Mouse (Mus musculus): Measurements from ENCODE around the gene Ghsr. TPM values are rescaled to one million over a fixed set of nuclear protein-coding genes. Genes with fewer than 3 reads are reported as not detected.

Ghsr gene
- under 1 TPM; 0.20 to 0.27 TPM for total RNA-seq (2021)
- long read RNA-seq, experiment 1, result 0 reads
- long read RNA-seq, experiment 2, partial matches to known transcripts, result 0 of 1 reads
- long read RNA-seq, experiment 2, other reads (novel, unspliced or antisense), result 1 of 1 reads

DNA sequence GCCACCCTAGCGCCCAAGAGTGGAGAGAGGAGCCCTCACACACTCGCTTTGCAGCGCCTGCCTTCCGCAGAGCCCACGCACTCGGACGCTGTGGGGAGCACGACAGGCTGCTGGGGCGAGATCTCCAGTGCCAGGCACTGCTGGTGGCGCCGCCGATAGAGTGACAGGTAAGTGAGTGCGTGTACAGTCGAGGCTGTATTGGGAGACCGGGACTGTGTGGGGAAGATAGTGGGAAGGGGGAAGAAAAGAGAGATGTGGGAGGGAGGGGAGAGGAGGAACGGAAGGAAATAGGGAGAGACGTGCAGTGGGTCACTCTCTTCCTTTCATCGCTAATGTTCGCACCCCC is at the start of gene Ghsr:
Ghsr (plus strand) TSS at position 76 of the 346 bp plus-strand sequence.
- intact Hi-C loops (cut with DNase I), result no loop called here
- no peak for DNase-seq (ENCODE audit: low spot score in 2 of 2)

DNA sequence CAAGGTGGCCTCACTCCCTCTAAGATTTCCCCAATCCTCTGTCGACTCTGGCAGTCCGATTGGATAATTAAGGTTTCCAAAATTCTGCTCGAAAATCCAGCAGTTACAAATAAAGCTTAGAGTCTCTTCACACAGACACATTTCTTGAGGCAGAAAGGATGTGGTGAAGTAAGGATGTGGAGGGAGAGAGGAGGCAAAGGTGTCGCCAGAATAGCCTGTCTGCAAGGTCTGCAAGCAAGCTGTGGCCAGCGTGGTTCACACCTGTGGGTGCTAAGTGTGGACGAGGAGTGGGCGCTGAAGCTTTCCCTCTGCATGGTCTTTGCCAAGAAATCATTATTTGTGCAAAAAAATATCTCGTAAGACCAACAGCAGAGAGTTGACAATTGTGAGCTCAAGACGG is 48.6 kb upstream of the Ghsr start:
- intact Hi-C loops (cut with DNase I), result no loop called here
- DNase-seq (ENCODE audit: low spot score in 2 of 2), result no peak

DNA sequence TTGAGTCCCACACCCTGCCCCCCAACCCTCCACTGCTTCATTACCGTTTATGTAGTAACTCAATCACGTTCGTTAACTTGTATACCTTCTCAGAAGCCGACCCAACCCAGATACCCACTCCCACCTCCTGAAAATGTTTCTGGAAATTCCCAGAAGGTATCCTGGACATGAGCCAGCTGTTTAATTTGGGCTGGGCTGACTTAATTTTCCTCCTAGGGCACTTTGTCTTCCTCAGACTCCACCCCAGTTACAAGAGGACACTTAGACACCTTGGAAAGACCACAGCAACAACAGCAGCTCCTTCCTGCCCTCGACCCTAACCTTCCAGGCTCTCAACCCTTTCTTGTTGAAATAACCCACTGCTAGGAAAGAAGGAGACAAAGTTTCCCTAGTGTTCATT is 47.6 kb upstream of the Ghsr start:
- no peak for DNase-seq (ENCODE audit: low spot score in 2 of 2)
- intact Hi-C loops (cut with DNase I), result no loop called here

DNA sequence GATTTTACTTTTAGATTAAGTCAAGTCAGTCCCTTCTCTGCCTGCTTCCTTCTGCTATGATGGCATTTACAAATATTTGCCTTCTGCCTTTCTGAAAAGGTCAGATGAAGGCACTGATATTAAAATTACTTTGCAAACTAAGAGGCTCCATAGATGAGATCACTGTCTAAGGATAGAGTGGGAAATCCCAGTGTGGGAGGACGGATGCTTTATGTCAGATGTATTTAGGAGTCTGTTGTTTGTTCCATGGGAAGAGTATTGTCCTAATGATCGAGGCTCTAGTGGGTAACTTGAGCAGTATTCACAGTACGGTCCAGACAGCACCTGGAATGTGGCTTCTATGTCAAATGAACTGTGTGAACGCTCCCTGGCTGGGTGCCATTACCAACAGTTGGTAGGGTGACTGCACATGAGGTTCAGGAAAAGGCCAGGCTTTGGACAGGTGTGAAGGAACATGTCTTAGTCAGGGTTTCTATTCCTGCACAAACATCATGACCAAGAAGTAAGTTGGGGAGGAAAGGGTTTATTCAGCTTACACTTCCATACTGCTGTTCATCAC is 44.4 kb upstream of the Ghsr start:
- intact Hi-C loops (cut with DNase I), result no loop called here

DNA sequence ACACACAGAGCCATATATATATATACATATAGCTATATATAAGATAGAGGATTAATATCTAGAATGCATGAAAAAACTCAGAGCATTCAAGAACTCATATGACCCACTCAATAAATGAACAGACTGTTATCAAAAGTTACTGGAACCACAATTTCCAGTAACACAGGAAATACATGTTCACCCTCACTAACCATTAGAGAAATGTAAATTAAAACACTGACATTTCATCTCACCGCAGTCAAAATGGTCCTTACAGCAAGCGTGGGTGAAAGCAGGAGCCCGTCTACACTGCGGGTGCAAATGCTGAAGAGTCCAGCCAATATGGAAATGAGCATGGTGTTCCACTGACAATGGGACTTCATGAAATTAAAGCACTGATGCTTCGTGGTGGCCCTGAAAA is 40.4 kb upstream of the Ghsr start:
- intact Hi-C loops (cut with DNase I), result no loop called here
- no peak for DNase-seq (ENCODE audit: low spot score in 2 of 2)

More for the DNA sequence above, 44.4 kb upstream of the Ghsr start:
- no peak for DNase-seq (ENCODE audit: low spot score in 2 of 2)

DNA sequence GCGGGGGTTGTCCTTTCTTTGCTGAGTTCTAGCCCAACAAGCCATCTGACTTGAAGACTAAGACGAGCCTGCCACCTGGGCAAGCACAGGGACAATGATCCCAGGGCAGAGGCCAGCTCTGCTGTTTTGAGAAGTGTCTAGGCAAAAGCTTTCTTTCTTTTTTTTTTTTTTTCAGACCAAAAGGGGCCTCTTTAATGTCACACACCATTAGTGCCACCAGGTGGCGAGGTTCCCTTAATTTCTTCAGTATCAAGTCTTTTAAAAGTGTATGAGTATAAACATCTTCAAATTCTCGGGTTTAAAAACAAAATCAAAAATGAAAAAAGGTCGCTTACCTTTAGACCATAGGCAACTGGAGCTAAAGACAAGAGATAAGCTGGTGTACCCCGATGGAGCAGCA is 32.7 kb upstream of the Ghsr start:
- DNase-seq (ENCODE audit: low spot score in 2 of 2), result peak; percentile 43 to 60
- intact Hi-C loops (cut with DNase I), result loop anchor here (5.0 kb wide), 1 partner anchor 129 kb away; no protein-coding TSS in a partner anchor

DNA sequence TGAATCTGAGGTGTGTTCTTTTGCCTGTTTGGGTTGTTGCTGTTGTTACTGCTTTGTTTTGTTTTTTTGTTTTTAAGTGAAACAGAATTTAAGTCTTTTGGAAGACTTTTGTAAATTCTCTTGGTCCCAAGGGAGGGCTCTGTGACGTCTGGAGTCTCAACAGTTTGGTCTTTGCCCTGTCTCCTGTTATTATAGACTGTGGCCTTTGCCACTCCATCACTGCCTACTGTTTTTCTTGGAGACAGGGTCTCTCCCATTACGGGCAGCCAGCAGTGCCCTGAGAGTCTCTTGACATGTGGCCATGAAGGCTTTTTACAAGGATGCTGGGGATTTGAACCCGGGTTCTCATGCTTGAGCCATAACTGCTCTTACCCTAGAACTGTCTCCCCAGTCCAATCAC is 32.3 kb upstream of the Ghsr start:
- intact Hi-C loops (cut with DNase I), result loop anchor here (5.0 kb wide), 1 partner anchor 128 kb away; no protein-coding TSS in a partner anchor
- no peak for DNase-seq (ENCODE audit: low spot score in 2 of 2)

DNA sequence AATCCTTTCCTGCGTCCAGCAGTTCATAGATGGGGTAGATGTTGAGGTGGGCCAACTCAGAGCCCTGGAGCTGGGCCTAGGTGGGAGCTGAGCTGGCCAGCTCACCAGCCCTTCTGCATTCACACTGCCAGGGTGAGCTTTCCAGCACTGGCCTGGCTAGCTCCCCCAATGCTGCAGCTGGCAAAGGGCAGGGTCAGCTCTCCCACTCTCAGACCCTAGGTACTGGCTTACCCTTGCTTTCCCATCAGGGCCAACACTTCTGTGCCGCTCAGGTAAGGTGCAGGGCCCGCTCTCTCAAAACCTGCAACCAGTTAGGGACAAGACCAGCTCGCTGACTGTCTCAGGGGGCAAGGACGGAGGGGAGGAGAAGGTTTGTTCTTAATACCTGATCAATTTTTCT is 30.4 kb upstream of the Ghsr start:
- no peak for DNase-seq (ENCODE audit: low spot score in 2 of 2)
- intact Hi-C loops (cut with DNase I), result no loop called here

DNA sequence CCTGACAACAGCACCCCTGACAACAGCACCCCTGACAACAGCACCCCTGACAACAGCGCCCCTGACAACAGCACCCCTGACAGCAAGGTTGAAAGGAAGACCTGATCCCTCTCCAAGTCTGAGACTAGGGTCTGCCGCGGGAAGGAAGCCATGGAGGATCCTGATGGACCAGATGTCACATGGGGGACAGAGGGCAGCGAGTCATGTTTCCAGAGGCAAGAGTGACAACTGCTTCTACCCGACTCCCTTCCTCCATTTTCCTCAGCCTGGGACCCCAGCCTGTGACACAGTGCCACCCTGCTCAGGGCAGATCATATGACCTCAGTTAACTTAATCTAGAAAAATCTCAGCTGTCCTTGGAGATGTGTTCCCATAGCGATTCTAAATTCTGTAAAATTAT is 28.7 kb upstream of the Ghsr start:
- DNase-seq (ENCODE audit: low spot score in 2 of 2), result no peak
- intact Hi-C loops (cut with DNase I), result no loop called here

DNA sequence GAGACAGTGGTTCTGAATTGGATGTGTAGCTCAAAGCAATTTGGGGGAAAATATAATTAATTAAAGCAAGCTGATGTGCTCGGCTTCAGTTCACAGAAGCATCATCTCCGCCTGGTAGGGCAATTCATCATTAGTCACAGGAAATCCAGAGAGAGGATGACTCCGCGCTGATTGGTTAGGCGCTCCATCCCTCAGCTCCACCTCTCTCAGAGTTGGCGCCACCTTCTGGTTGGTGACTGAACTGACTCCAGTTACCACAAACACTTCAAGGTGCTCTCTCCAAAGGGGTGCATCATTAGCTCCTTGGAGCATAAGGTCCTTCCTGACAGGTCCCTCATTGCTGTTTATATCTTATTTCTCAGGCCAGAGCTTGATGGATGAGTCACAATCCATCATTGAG is 25.6 kb upstream of the Ghsr start:
- peak; percentile 7 to 18 for DNase-seq (ENCODE audit: low spot score in 2 of 2)
- intact Hi-C loops (cut with DNase I), result no loop called here

DNA sequence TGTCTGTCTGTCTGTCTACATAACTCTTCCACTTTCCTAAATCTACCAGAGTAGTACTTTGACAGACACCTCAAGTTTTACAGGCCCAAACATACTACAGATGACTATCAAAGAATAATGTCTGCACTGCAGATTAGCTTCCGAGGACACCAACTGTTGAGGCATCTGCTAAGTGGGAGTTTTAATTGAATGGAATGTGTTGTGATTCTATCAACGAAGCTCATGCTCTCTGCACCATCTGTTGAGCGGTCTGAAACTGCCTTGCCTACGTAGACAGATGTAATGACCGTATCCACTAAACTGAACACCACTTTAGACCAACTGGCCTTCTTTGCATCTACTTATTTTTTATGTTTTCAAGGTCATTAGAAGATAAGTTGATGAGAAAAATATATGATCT is 22.7 kb upstream of the Ghsr start:
- intact Hi-C loops (cut with DNase I), result no loop called here
- peak in 1 of 2 experiments; percentile 45 for DNase-seq (ENCODE audit: low spot score in 2 of 2)

DNA sequence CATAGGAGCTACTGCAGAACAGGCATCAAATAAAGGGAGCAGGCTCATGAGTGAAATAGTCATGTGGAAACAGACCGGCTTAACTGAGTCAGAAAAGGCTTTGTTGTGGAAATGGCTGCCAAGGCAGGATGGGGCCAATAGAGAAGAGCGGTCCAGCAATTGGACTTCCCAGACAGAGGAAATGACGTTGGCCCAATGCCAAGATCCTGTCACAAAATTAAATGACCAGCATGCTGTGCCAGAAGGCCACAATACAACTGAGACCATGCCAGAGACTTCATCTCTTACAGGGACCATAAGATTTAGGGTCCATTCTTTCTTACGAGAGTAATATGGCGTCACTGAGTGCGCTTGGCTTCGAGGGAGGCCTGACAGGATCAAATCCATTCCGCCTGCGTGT is 20.0 kb upstream of the Ghsr start:
- intact Hi-C loops (cut with DNase I), result no loop called here
- no peak for DNase-seq (ENCODE audit: low spot score in 2 of 2)

DNA sequence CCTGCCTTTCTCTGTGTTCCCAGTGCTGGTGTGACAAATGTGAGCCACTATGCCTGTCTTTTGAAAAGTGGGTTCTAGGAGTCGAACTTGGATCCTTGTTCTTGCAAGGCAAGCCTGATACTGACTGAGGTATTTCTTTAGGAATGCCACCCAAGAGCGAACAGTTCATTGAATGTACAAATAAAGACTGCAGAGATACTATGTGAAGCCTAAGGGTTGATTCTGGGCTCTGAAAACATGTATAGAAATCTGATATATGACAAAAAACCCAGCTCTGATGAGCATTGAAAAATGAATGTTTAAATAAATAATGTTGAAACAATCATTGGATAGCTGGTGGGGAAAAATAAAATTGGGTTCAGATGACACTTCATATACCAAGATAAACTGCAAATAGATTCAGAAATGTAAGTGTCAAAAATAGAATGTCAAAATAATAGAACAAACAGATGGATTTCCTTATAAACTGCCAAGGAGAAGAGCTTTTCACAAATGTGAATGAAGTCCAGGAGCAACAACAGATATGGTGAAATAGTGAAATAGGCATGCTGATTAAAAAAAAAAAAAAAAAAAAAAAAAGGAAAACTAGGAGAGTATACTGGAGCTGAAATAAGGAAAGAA is 11.9 kb upstream of the Ghsr start:
- intact Hi-C loops (cut with DNase I), result no loop called here
- DNase-seq (ENCODE audit: low spot score in 2 of 2), result no peak

DNA sequence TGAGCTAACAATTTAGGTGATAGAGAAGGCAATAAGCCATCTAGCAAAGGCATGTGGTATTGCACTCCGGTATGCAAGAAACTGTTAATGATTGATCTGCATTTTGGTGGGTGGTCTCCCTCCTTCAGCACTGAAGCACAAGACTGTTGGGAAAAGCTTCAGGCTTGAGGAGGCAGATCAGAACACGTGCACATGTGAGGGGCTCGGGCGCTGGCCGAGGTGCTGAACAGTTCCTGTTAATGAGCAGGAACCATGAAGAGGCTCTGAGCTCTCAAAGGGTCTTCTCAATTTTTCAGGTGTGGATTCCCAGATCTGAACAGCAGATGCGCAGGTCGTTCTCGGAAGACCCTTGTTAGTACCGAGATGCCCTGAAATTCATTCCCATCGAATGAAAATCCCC is 1.0 kb upstream of the Ghsr start:
- intact Hi-C loops (cut with DNase I), result no loop called here
- DNase-seq (ENCODE audit: low spot score in 2 of 2), result no peak

DNA sequence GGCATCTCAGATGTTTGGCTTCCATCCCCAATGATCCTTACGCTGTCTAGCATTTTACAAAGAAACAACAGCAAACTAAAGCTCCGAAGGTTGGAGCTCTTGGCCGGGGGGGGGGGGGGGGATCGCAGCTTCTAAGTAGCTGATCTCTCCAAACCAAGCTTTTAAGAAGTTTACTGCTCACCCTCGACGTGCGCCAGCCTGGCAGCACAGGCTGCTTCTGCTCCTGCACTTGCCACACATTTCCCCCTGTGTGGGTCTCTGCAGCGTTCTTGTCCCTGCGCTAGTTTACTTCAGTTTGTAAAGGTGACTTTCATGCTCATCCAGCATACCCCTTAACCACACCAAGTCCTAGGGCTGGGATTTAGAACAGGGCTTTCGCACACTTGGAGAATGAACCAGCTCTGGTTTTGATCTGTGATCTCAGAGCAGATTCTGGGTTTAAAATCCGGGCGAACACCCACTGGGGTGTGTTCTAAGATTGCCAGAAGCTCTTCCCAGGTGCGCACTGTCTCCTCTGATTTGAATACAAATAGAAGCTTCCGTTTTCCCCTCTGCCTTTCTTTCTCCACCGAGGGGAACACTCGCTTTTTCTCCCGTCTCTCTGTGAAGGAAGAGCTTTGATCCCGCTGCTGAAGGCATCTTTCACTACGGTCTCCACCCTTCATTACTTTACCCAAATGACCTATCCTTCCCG is 422 bp upstream of the Ghsr start:
- intact Hi-C loops (cut with DNase I), result no loop called here
- no peak for DNase-seq (ENCODE audit: low spot score in 2 of 2)

DNA sequence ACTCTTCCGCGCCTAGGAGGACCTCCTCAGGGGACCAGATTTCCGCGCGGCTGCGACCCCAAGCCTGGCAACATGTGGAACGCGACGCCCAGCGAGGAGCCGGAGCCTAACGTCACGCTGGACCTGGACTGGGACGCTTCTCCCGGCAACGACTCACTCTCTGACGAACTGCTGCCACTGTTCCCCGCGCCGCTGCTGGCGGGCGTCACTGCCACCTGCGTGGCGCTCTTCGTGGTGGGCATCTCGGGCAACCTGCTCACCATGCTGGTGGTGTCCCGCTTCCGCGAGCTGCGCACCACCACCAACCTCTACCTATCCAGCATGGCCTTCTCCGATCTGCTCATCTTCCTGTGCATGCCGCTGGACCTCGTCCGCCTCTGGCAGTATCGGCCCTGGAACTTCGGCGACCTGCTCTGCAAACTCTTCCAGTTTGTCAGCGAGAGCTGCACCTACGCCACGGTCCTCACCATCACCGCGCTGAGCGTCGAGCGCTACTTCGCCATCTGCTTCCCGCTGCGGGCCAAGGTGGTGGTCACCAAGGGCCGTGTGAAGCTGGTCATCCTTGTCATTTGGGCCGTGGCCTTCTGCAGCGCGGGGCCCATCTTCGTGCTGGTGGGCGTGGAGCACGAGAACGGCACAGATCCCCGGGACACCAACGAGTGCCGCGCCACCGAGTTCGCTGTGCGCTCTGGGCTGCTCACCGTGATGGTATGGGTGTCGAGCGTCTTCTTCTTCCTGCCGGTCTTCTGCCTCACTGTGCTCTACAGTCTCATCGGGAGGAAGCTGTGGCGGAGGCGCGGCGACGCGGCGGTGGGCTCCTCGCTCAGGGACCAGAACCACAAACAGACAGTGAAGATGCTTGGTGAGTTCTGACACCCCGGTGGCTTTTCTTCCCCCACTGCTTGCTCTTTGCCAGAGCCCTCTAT is 837 bp downstream of the Ghsr start:
- intact Hi-C loops (cut with DNase I), result no loop called here

DNA sequence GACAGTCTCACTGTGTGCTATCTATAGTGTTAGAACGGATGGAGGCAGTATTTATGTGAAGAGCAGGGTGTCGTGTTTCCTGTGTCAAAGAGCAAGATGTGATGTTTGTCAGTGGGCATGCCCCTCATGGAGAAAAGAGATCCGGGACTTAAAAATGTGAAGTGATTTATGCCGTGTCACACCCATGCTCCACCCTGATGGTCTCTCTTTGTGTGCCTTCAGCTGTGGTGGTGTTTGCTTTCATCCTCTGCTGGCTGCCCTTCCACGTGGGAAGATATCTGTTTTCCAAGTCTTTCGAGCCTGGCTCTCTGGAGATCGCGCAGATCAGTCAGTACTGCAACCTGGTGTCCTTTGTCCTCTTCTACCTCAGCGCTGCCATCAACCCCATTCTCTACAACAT is 3.2 kb downstream of the Ghsr start:
- intact Hi-C loops (cut with DNase I), result no loop called here
- no peak for DNase-seq (ENCODE audit: low spot score in 2 of 2)

More for the DNA sequence above, 837 bp downstream of the Ghsr start:
- peak in 1 of 2 experiments; percentile 7 for DNase-seq (ENCODE audit: low spot score in 2 of 2)

DNA sequence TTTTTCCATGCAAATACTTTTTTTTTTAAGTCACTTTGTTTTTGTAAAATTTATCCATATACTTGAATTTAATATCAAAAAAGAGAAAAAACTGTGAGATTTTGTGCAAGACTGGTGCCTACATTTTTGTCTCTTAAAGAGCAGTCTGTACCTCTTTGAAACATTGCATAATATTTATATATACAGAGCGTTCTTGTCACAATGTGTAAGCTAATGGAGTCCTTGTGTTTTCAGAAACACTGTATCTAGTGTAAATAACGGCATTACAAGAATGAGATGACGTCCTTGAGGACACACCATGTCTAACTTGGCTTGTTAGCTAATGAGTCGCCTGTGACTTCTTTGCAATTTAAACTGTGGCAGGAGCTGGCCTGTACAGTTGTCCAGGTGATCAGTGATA is 6.8 kb downstream of the Ghsr start:
- intact Hi-C loops (cut with DNase I), result no loop called here

DNA sequence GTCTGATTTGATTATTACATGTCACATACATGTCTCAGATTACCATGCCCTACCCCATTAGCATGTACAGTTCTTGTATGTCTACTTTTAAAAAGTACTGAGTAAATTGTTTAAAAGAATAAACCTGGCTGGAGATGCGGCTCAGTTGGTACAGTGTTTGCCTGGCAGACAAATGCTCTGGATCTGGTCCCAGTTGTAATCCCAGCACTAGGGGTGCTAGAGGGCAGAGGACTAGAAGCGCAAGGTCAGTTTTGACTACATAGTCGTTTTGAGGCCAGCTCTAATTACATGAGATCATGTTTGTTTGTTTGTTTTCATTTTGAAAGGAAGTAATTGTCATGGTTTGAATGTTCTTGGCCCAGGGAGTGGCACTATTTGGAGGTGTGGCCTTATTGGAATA is 13.7 kb downstream of the Ghsr start:
- intact Hi-C loops (cut with DNase I), result no loop called here
- no peak for DNase-seq (ENCODE audit: low spot score in 2 of 2)

More for the DNA sequence above, 6.8 kb downstream of the Ghsr start:
- DNase-seq (ENCODE audit: low spot score in 2 of 2), result no peak

DNA sequence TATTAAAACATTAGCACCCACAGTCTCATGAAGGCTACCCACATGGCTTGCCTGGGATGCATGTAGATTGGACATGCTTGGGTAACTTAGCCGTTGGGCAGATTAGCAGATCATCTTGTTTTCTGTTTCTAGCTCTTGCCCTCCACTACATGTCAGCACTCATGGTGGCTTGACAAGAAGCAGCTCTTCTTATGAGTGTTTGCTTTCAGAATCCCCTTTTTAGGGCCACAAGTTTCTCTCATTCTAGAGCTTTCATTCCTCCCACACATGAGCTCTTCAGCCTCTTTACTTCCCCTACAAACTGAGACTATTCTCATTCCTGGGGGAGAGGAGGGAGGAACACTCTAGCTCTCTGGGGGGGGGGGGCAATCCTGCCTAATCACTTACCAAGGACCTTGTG is 18.8 kb downstream of the Ghsr start:
- intact Hi-C loops (cut with DNase I), result no loop called here
- DNase-seq (ENCODE audit: low spot score in 2 of 2), result no peak
